Mouse (Mus musculus) testis, adult 2 months (tissue): ENCODE measurements at regions not wholly inside any gene's neighbourhood (a gene's known extent, or its start where the extent isn't known, plus 50 kb on each side); places are given as distances from the start of the nearest gene placed in this dataset.

Experiments
- H3K27ac ChIP-seq: fragments of 200-500 bp; 2 replicates; pipeline ENCODE4 v1.5.1; 2012; ENCODE audit warnings: low read depth, low read length; ENCODE audit not compliant: control insufficient read depth, insufficient read depth
- H3K27me3 ChIP-seq: fragments of 200-500 bp; 2 replicates; pipeline ENCODE4 v1.6.1; 2012; ENCODE audit warnings: mild to moderate bottlenecking, low read length, moderate library complexity; ENCODE audit not compliant: control insufficient read depth, insufficient read depth
- H3K36me3 ChIP-seq: fragments of 200-500 bp; 2 replicates; pipeline ENCODE4 v1.6.1; 2012; ENCODE audit warnings: mild to moderate bottlenecking, low read length; ENCODE audit not compliant: control insufficient read depth, insufficient read depth
- H3K4me1 ChIP-seq: fragments of 200-500 bp; 2 replicates; pipeline ENCODE4 v1.6.1; 2012; ENCODE audit warnings: low read length; ENCODE audit not compliant: control insufficient read depth, insufficient read depth
- H3K4me3 ChIP-seq: fragments of 200-500 bp; 2 replicates; pipeline ENCODE4 v1.5.1; 2012; ENCODE audit warnings: low read depth, mild to moderate bottlenecking, low read length, moderate library complexity, mixed read lengths; ENCODE audit not compliant: control insufficient read depth
- CTCF ChIP-seq: fragments of 200-500 bp; IDR thresholded peaks from 2 replicates; pipeline ENCODE4 v1.5.1; 2012; ENCODE audit warnings: low read depth, mild to moderate bottlenecking, inconsistent platforms, low read length, moderate library complexity; ENCODE audit not compliant: control insufficient read depth, insufficient read depth, insufficient replicate concordance
- POLR2A ChIP-seq: fragments of 200-500 bp; IDR thresholded peaks from 2 replicates; pipeline ENCODE4 v1.6.1; 2012; ENCODE audit warnings: low read depth, mild to moderate bottlenecking, inconsistent platforms, low read length, moderate library complexity; ENCODE audit not compliant: control insufficient read depth

- H3K36me3 ChIP-seq, result no peaks in the 10 kb centered on the region
- H3K4me3 ChIP-seq, result no peak overlapping the region
- H3K27ac ChIP-seq, result no peak overlapping the region
- TF ChIP-seq CTCF (no peak), POLR2A (no peak)
- no peaks in the 10 kb centered on the region for H3K4me1 ChIP-seq
- H3K27me3 ChIP-seq, result no peaks in the 10 kb centered on the region
Measured at GRCm38 (mm10) chr12:56448786-56449564, 87.7 kb downstream of the Nkx2-1 start.

GRCm38 (mm10) chr12:56441166-56441817 is 95.4 kb downstream of the Nkx2-1 start:
- H3K27ac ChIP-seq, result no peak overlapping the region
- no peaks in the 10 kb centered on the region for H3K27me3 ChIP-seq
- no peaks in the 10 kb centered on the region for H3K4me1 ChIP-seq
- no peaks in the 10 kb centered on the region for H3K36me3 ChIP-seq
- H3K4me3 ChIP-seq, result no peak overlapping the region
- no peak for TF ChIP-seq POLR2A
- no peak for TF ChIP-seq CTCF

- H3K4me1 ChIP-seq, result no peaks in the 10 kb centered on the region
- H3K27ac ChIP-seq, result no peak overlapping the region
- H3K27me3 ChIP-seq, result no peaks in the 10 kb centered on the region
- H3K4me3 ChIP-seq, result no peak overlapping the region
- no peaks in the 10 kb centered on the region for H3K36me3 ChIP-seq
- no peak for TF ChIP-seq POLR2A
- TF ChIP-seq CTCF, result no peak
Measured at GRCm38 (mm10) chr12:56440068-56440847, 94.6 kb upstream of the Mbip start.

- no peaks in the 10 kb centered on the region for H3K27me3 ChIP-seq
- no peak overlapping the region for H3K27ac ChIP-seq
- no peak overlapping the region for H3K4me3 ChIP-seq
- no peaks in the 10 kb centered on the region for H3K36me3 ChIP-seq
- TF ChIP-seq CTCF, result no peak
- no peak for TF ChIP-seq POLR2A
- no peaks in the 10 kb centered on the region for H3K4me1 ChIP-seq
Measured at GRCm38 (mm10) chr12:56438384-56438783, 92.7 kb upstream of the Mbip start.

- H3K27me3 ChIP-seq, result no peaks in the 10 kb centered on the region
- no peaks in the 10 kb centered on the region for H3K4me1 ChIP-seq
- H3K36me3 ChIP-seq, result no peaks in the 10 kb centered on the region
- no peak overlapping the region for H3K27ac ChIP-seq
- no peak overlapping the region for H3K4me3 ChIP-seq
- TF ChIP-seq POLR2A (no peak), CTCF (no peak)
Measured at GRCm38 (mm10) chr12:56437975-56438374, 92.3 kb upstream of the Mbip start.

GRCm38 (mm10) chr12:56426681-56427246 is 81.1 kb upstream of the Mbip start:
- H3K27ac ChIP-seq, result no peak overlapping the region
- H3K27me3 ChIP-seq, result no peaks in the 10 kb centered on the region
- H3K4me3 ChIP-seq, result no peak overlapping the region
- no peaks in the 10 kb centered on the region for H3K4me1 ChIP-seq
- TF ChIP-seq POLR2A, result no peak
- no peak for TF ChIP-seq CTCF
- no peaks in the 10 kb centered on the region for H3K36me3 ChIP-seq

GRCm38 (mm10) chr12:56416106-56416505 is 70.4 kb upstream of the Mbip start:
- H3K27me3 ChIP-seq, result no peaks in the 10 kb centered on the region
- TF ChIP-seq POLR2A (no peak), CTCF (no peak)
- H3K27ac ChIP-seq, result no peak overlapping the region
- no peaks in the 10 kb centered on the region for H3K36me3 ChIP-seq
- H3K4me1 ChIP-seq, result no peaks in the 10 kb centered on the region
- no peak overlapping the region for H3K4me3 ChIP-seq
